Mouse (Mus musculus): ENCODE results near the gene Slc35d3. TPM values are rescaled to one million over a fixed set of nuclear protein-coding genes. Genes with fewer than 3 reads are reported as not detected.
A peak's percentile ranks its signal among the peaks of the same experiment; 100 is the strongest.

The Slc35d3 gene
- polyA plus RNA-seq, 1 experiment from 2014 or later = 11.5 TPM

DNA sequence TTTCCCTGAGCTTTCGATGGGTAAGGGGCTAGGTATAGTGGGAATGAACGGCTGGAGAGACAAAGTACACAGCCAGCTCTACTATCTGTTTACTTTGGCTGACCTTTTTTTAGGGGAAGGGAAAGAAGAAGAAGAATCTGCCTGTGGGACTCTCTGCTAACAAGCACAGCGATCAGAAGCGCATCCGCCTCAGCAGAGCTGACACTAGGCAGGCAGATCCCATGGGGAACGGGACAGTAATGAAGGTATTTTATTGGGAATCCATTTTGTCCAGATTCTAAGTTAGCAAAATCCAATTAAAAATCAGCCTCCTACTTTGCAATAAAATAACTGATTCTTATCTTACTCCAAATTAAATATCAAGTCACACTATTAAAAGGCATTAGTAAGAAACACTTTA is 27.9 kb upstream of the Slc35d3 start:
- Histone ChIP-seq H3K27me3 (replicated peaks; ENCODE audit: control insufficient read depth, insufficient read depth, low read length) (no peaks in the 10 kb centered on the region), H3K9me3 (ENCODE audit: control insufficient read depth, low read length) (no peaks in the 10 kb centered on the region), H3K9ac (ENCODE audit: low read depth, low read length) (no peak overlapping the region), H3K4me1 (replicated peaks; ENCODE audit: control insufficient read depth, insufficient read depth, low read length) (peaks cover 13% of the 10 kb centered on the region), H3K27ac (ENCODE audit: low read depth, low read length) (no peak overlapping the region), H3K4me2 (no peak overlapping the region), H3K4me3 (ENCODE audit: low read depth, low read length) (no peak overlapping the region), H3K36me3 (ENCODE audit: control insufficient read depth, insufficient read depth, low read length) (no peaks in the 10 kb centered on the region; the same call in 1 of the 2 replicates)
- WGBS = 65% methylated on average over 6 of the region's 6 CpGs
- ATAC-seq (replicated peaks; ENCODE audit: low FRiP score) (no peak), DNase-seq (ENCODE audit: low spot score) (no peak)

DNA sequence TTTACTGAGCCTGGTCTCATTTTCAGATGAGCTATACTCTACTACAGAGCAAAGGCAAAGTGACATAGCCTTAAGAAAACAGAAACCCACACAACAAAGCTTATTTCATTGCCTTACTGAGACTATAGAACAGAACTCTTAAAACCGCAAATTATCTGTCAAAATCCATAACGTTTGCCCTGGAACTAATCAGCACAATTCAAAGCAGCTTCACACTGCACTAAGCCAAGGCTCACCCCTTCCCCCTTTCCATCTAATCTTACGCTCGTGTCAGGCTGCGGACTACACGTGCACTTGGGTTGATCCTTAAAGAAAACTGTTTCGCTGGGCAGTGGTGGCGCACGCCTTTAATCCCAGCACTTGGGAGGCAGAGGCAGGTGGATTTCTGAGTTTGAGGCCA is 26.4 kb upstream of the Slc35d3 start:
- Histone ChIP-seq H3K27me3 (replicated peaks; ENCODE audit: control insufficient read depth, insufficient read depth, low read length) (no peaks in the 10 kb centered on the region), H3K27ac (ENCODE audit: low read depth, low read length) (no peak overlapping the region), H3K4me1 (replicated peaks; ENCODE audit: control insufficient read depth, insufficient read depth, low read length) (peaks cover 14% of the 10 kb centered on the region), H3K36me3 (ENCODE audit: control insufficient read depth, insufficient read depth, low read length) (no peaks in the 10 kb centered on the region; the same call in 1 of the 2 replicates), H3K9ac (ENCODE audit: low read depth, low read length) (no peak overlapping the region), H3K4me2 (0 out of 2 replicates have a peak overlapping the region, but pooled peaks have one; percentile 17), H3K4me3 (ENCODE audit: low read depth, low read length) (no peak overlapping the region), H3K9me3 (ENCODE audit: control insufficient read depth, low read length) (no peaks in the 10 kb centered on the region)
- 62% methylated on average over 9 of the region's 9 CpGs for WGBS
- ATAC-seq (replicated peaks; ENCODE audit: low FRiP score) = 0 out of 2 replicates have a peak, but pooled peaks have one; percentile 42
- DNase-seq (ENCODE audit: low spot score) = no peak

DNA sequence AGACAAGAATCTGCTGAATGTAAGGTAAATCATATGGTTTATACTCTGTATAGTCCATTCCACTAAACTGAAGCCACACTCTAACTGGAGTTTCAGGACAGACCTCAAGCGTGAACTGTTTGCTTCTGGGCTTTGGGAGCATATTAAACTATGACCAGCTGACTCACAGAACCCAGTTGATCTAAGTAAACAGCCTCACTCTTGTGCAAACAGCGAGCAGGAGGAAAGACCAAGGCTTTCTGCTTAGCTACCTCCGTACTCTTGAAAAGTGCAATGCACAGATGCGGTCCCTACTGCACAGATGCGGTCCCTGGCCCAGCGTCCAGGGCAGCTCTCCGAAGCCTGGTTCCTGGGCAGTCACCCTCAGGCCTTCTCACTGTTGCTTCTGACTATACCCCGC is 26.0 kb upstream of the Slc35d3 start:
- H3K27me3 ChIP-seq (replicated peaks; ENCODE audit: control insufficient read depth, insufficient read depth, low read length) = no peaks in the 10 kb centered on the region
- H3K27ac ChIP-seq (ENCODE audit: low read depth, low read length) = no peak overlapping the region
- DNase-seq (ENCODE audit: low spot score) (no peak), ATAC-seq (replicated peaks; ENCODE audit: low FRiP score) (0 out of 2 replicates have a peak, but pooled peaks have one; percentile 33)
- 0 out of 2 replicates have a peak overlapping the region, but pooled peaks have one; percentile 17 for H3K4me2 ChIP-seq
- H3K4me3 ChIP-seq (ENCODE audit: low read depth, low read length) = no peak overlapping the region
- peaks cover 16% of the 10 kb centered on the region for H3K4me1 ChIP-seq (replicated peaks; ENCODE audit: control insufficient read depth, insufficient read depth, low read length)
- no peaks in the 10 kb centered on the region for H3K9me3 ChIP-seq (ENCODE audit: control insufficient read depth, low read length)
- H3K9ac ChIP-seq (ENCODE audit: low read depth, low read length) = no peak overlapping the region
- no peaks in the 10 kb centered on the region; the same call in 1 of the 2 replicates for H3K36me3 ChIP-seq (ENCODE audit: control insufficient read depth, insufficient read depth, low read length)
- 82% methylated on average over 8 of the region's 8 CpGs for WGBS

DNA sequence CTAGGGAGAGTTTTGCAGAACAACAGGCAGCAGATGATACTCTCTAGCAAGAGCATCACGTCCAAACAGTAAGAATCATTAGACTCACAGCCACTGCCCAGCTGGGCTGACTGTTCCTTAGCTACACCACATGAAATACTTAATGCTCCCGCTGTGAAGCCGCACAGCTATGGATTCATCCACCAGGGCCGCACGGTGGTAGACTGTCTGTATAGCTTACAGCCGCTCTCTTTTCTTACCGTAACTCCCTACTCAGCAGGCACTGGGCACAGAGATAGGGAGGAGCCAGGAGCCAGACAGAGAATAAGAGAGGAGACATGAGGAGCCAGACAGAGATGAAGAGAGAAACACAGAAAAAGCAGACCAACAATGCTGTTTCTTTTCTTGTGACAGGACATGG is 25.4 kb upstream of the Slc35d3 start:
- DNase-seq (ENCODE audit: low spot score) = no peak
- Histone ChIP-seq H3K4me1 (replicated peaks; ENCODE audit: control insufficient read depth, insufficient read depth, low read length) (peaks cover 16% of the 10 kb centered on the region), H3K4me3 (ENCODE audit: low read depth, low read length) (no peak overlapping the region), H3K9me3 (ENCODE audit: control insufficient read depth, low read length) (no peaks in the 10 kb centered on the region), H3K27me3 (replicated peaks; ENCODE audit: control insufficient read depth, insufficient read depth, low read length) (no peaks in the 10 kb centered on the region), H3K4me2 (no peak overlapping the region), H3K27ac (ENCODE audit: low read depth, low read length) (no peak overlapping the region), H3K36me3 (ENCODE audit: control insufficient read depth, insufficient read depth, low read length) (no peaks in the 10 kb centered on the region; the same call in 1 of the 2 replicates), H3K9ac (ENCODE audit: low read depth, low read length) (no peak overlapping the region)
- 80% methylated on average over 7 of the region's 7 CpGs for WGBS
- no peak for ATAC-seq (replicated peaks; ENCODE audit: low FRiP score)

DNA sequence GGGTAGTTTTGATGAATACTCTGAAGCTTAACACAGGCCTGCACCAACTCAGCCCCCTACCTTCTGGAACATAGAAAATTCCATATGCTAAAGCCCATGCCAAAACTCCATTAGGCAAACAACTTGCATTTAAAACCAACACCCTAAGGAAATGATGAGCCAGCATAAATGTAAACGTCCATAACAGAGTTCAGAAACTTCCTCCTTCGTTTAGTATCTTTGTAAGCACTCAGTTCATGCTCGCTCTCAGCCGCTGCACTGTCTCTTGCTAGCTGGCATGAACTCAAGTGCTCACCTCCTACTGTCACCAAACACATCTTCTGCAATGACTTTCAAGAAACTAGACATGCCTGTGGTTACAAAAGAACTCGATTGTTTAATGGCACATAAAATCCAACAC is 24.1 kb upstream of the Slc35d3 start:
- Histone ChIP-seq H3K4me1 (replicated peaks; ENCODE audit: control insufficient read depth, insufficient read depth, low read length) (peaks cover 16% of the 10 kb centered on the region), H3K27me3 (replicated peaks; ENCODE audit: control insufficient read depth, insufficient read depth, low read length) (no peaks in the 10 kb centered on the region), H3K4me3 (ENCODE audit: low read depth, low read length) (no peak overlapping the region), H3K9ac (ENCODE audit: low read depth, low read length) (no peak overlapping the region), H3K27ac (ENCODE audit: low read depth, low read length) (no peak overlapping the region), H3K9me3 (ENCODE audit: control insufficient read depth, low read length) (no peaks in the 10 kb centered on the region), H3K36me3 (ENCODE audit: control insufficient read depth, insufficient read depth, low read length) (no peaks in the 10 kb centered on the region; the same call in 1 of the 2 replicates), H3K4me2 (no peak overlapping the region)
- no peak for DNase-seq (ENCODE audit: low spot score)
- 70% methylated on average over 5 of the region's 5 CpGs for WGBS
- ATAC-seq (replicated peaks; ENCODE audit: low FRiP score) = no peak

DNA sequence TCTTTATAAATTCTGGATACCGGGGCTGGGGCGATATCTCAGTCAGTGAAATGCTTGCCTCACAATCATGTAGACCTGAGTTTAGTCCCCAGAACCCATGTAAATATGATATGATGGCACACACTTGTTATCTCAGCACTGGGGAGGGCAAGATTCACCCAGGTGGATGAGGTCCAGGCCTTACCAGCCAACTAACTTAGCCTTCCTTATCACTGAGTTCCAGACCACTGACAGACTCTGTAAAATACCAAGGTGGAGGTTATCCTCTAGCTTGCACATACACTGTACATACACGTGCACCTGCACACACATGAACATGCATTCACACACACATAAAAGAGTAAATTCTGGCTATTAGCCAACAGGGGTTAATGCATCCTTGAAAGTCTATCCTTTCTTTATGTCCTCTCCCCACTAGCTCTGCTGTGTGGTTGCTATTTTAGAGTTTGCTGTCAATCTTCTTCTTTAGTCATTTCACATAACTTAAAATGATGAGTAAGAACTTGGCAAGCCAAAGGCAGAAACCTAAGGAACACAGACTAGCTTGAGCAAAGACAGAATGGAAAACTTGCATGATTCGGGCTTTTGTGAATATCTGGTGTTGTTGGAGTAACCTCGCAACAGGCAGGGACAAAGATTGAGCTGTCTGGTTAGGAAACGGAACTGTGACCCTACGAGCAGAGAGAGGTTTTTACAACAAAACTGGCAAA is 4.5 kb upstream of the Slc35d3 start:
- Histone ChIP-seq H3K4me2 (no peak overlapping the region), H3K27ac (ENCODE audit: low read depth, low read length) (no peak overlapping the region), H3K4me3 (ENCODE audit: low read depth, low read length) (no peak overlapping the region), H3K27me3 (replicated peaks; ENCODE audit: control insufficient read depth, insufficient read depth, low read length) (peaks cover 24% of the 10 kb centered on the region), H3K4me1 (replicated peaks; ENCODE audit: control insufficient read depth, insufficient read depth, low read length) (peaks cover 3% of the 10 kb centered on the region), H3K9ac (ENCODE audit: low read depth, low read length) (no peak overlapping the region), H3K9me3 (ENCODE audit: control insufficient read depth, low read length) (no peaks in the 10 kb centered on the region), H3K36me3 (ENCODE audit: control insufficient read depth, insufficient read depth, low read length) (no peaks in the 10 kb centered on the region)
- 73% methylated on average over 7 of the region's 7 CpGs for WGBS
- ATAC-seq (replicated peaks; ENCODE audit: low FRiP score) = peak; percentile 71
- DNase-seq (ENCODE audit: low spot score) = no peak

DNA sequence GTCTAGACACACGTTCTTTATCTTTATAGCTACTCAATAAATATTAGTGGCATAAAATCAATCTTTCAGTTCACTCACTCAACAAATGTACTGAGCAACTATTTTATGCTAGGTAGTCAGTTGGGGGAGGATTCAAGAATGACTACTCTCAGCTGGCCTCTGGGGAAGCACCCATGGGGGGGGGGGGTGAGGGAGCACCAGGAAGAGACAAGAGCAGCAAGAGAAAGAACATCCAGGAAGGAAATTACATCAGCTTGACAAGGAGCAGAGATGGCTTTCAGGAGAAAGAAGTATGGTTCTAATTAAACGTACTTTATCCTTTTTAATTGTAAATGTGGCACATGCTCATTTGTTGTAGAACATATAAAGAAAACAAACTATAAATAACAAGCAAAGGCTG is 2.4 kb upstream of the Slc35d3 start:
- H3K36me3 ChIP-seq (ENCODE audit: control insufficient read depth, insufficient read depth, low read length) = no peaks in the 10 kb centered on the region
- H3K4me3 ChIP-seq (ENCODE audit: low read depth, low read length) = no peak overlapping the region
- H3K9me3 ChIP-seq (ENCODE audit: control insufficient read depth, low read length) = no peaks in the 10 kb centered on the region
- no peak overlapping the region for H3K9ac ChIP-seq (ENCODE audit: low read depth, low read length)
- ATAC-seq (replicated peaks; ENCODE audit: low FRiP score) (no peak), DNase-seq (ENCODE audit: low spot score) (no peak)
- 44% methylated on average over 2 of the region's 2 CpGs for WGBS
- H3K4me1 ChIP-seq (replicated peaks; ENCODE audit: control insufficient read depth, insufficient read depth, low read length) = peaks cover 17% of the 10 kb centered on the region
- no peak overlapping the region for H3K4me2 ChIP-seq
- H3K27ac ChIP-seq (ENCODE audit: low read depth, low read length) = no peak overlapping the region
- H3K27me3 ChIP-seq (replicated peaks; ENCODE audit: control insufficient read depth, insufficient read depth, low read length) = peaks cover 46% of the 10 kb centered on the region

DNA sequence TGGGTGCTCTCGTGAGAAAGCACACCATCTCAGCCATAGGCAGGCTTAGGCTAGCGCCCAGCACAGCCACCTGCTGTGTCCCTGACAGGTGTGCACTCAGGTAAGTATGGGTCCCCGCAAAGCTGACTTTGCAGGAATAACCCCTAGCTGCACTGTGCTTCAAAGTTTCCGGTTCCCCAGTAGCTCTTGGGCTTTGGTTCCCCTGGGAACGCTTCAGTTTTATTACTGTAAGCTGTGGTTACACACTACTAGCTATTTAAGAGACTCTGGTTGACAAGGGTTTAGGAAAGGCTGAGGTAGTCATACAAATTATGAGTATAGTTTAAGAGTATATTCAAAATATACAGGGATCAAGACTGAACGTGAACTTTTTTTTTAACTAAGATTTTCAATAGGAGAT is 1.5 kb upstream of the Slc35d3 start:
- Histone ChIP-seq H3K9ac (ENCODE audit: low read depth, low read length) (no peak overlapping the region), H3K27me3 (replicated peaks; ENCODE audit: control insufficient read depth, insufficient read depth, low read length) (peaks cover 49% of the 10 kb centered on the region), H3K27ac (ENCODE audit: low read depth, low read length) (no peak overlapping the region), H3K9me3 (ENCODE audit: control insufficient read depth, low read length) (no peaks in the 10 kb centered on the region), H3K36me3 (ENCODE audit: control insufficient read depth, insufficient read depth, low read length) (no peaks in the 10 kb centered on the region), H3K4me1 (replicated peaks; ENCODE audit: control insufficient read depth, insufficient read depth, low read length) (peaks cover 17% of the 10 kb centered on the region), H3K4me3 (ENCODE audit: low read depth, low read length) (no peak overlapping the region), H3K4me2 (peak overlapping the region; percentile 37; the same call in 1 of the 2 replicates)
- 37% methylated on average over 6 of the region's 6 CpGs for WGBS
- ATAC-seq (replicated peaks; ENCODE audit: low FRiP score) (no peak), DNase-seq (ENCODE audit: low spot score) (no peak)

DNA sequence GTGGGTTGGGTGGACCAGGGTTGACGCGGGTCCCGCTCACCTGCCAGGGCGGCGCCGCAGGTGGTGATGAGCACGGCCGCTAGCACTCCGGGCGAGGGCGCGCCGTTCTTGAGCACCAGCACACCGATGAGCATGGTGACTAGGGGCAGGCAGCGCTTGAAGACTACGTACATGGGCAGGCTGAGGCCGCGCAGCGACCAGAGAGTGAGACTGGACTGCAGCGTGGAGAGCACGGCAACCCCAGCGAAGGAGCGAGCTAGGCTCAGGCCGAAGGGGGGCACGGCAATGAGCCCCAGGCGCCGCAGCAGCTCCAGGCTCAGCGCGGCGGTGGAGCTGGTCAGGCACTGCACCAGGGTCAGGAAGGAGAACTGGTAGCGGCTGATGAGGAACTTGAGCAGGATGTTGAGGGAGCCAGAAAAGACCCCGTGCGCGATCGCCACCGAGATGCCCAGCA is 688 bp downstream of the Slc35d3 start:
- Histone ChIP-seq H3K36me3 (ENCODE audit: control insufficient read depth, insufficient read depth, low read length) (no peaks in the 10 kb centered on the region), H3K4me1 (replicated peaks; ENCODE audit: control insufficient read depth, insufficient read depth, low read length) (peaks cover 17% of the 10 kb centered on the region), H3K9ac (ENCODE audit: low read depth, low read length) (peak overlapping the region; percentile 65), H3K27ac (ENCODE audit: low read depth, low read length) (peak overlapping the region; percentile 49), H3K9me3 (ENCODE audit: control insufficient read depth, low read length) (no peaks in the 10 kb centered on the region), H3K27me3 (replicated peaks; ENCODE audit: control insufficient read depth, insufficient read depth, low read length) (peaks cover 49% of the 10 kb centered on the region), H3K4me2 (peak overlapping the region; percentile 91), H3K4me3 (ENCODE audit: low read depth, low read length) (peak overlapping the region; percentile 59)
- WGBS = under 1% methylated on average over 36 of the region's 36 CpGs
- peak; percentile 32; the same call in 1 of the 2 replicates for ATAC-seq (replicated peaks; ENCODE audit: low FRiP score)
- DNase-seq (ENCODE audit: low spot score) = peak; percentile 65
